Mouse (Mus musculus) intestine, embryonic 16.5 days (tissue): Measurements from ENCODE around the gene Pccb. TPM values are rescaled to one million over a fixed set of nuclear protein-coding genes. Genes with fewer than 3 reads are reported as not detected.

Source experiments
- ATAC-seq: fragments of 200-750 bp; cut with Nextera tagmentation; 2 replicates; pipeline ENCODE4 v1.8.0; 2017; ENCODE audit warnings: moderate TSS enrichment, moderate library complexity
- H3K27ac ChIP-seq: fragments of 300-500 bp; sonication (generic); 2 replicates; pipeline ENCODE4 v1.5.1; 2014; ENCODE audit warnings: mild to moderate bottlenecking, low read length
- H3K27me3 ChIP-seq: fragments of 300-500 bp; sonication (generic); replicated peaks from 2 replicates; pipeline ENCODE4 v1.6.1; 2014; ENCODE audit warnings: low read length, control low read depth, mixed read lengths; ENCODE audit not compliant: control insufficient read depth, insufficient read depth
- H3K36me3 ChIP-seq: fragments of 300-500 bp; sonication (generic); 2 replicates; pipeline ENCODE4 v1.6.1; 2014; ENCODE audit warnings: low read length, control low read depth; ENCODE audit not compliant: control insufficient read depth, insufficient read depth
- H3K4me1 ChIP-seq: fragments of 300-500 bp; sonication (generic); 2 replicates; pipeline ENCODE4 v1.6.1; 2014; ENCODE audit warnings: low read length, control low read depth, mixed read lengths; ENCODE audit not compliant: control insufficient read depth, insufficient read depth
- H3K4me2 ChIP-seq: fragments of 300-500 bp; sonication (generic); 2 replicates; pipeline ENCODE4 v1.6.1; 2014; ENCODE audit warnings: low read depth, low read length, control low read depth
- H3K4me3 ChIP-seq: fragments of 300-500 bp; sonication (generic); 2 replicates; pipeline ENCODE4 v1.5.1; 2014; ENCODE audit warnings: mild to moderate bottlenecking, low read length
- H3K9ac ChIP-seq: fragments of 300-500 bp; sonication (generic); 2 replicates; pipeline ENCODE4 v1.6.1; 2014; ENCODE audit warnings: low read depth, low read length
- H3K9me3 ChIP-seq: fragments of 300-500 bp; sonication (generic); 2 replicates; pipeline ENCODE4 v1.6.1; 2016; ENCODE audit warnings: low read length, control low read depth; ENCODE audit not compliant: control insufficient read depth
- WGBS: fragments of 180-500 bp; shearing (Covaris S2); extraction: QIAGEN DNeasy Blood & Tissue Kit; methylation state at CpG from one replicate; pipeline ENCODE4 v1.1.7; 2014; 5-methylcytosine and 5-hydroxymethylcytosine counted together
- polyA plus RNA-seq: library from polyadenylated mRNA; unstranded; fragments of >200 nt; fragmentation: Nextera tagmentation; extraction: Ambion mirVana; gene quantifications from 2 replicates; pipeline ENCODE4 v1.2.1, GENCODE M21; 2015

The Pccb gene
- 29.8 and 30.9 TPM in 2 replicates for polyA plus RNA-seq

DNA sequence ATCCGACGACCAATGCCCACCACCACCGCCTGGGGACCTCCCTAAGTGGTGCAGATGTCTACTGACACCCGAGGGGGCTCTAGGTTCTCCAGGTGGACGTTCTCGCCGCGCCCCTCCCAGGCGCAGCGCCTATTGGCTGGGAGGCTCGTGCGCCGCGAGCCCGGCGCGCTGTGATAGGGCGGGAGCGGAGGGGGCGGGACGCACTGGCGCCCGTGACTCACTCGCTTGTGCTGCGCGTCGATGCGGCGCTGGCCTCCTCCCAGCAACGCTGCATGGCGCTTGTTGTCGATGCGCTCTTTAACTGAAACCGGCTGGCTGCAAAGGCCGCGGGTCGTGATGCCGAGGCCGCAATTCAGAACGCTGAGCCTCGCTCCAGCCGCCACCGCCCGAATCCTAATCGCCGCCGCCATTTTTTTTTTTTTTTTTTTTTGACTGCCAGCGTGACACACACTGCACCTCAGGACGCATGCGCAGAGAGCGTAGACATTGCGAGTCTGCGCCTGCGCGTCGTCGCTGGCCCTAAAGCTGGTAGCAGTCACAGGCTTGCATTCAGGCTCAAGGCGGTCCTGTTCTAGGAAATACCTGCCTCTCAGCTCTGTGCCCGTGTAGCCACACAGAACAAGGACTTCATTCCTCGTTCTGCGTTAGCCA, at the start of gene Pccb:
Gene Pccb (minus strand): TSS at position 451 of the 651 bp plus-strand sequence.
- Histone ChIP-seq H3K9ac (peak within 1 kb of the TSS; percentile 78), H3K4me3 (peak within 1 kb of the TSS; percentile 61), H3K4me1 (peaks cover 6% of the 10 kb centered on the region; the same call in 1 of the 2 replicates), H3K27ac (peak within 1 kb of the TSS; percentile 95), H3K4me2 (peak within 1 kb of the TSS; percentile 63), H3K27me3 (no peaks in the 10 kb centered on the region), H3K9me3 (no peaks in the 10 kb centered on the region), H3K36me3 (no peaks in the 10 kb centered on the region)
- under 1% methylated on average over 61 of the region's 61 CpGs for WGBS
- peak; percentile 99 for ATAC-seq

DNA sequence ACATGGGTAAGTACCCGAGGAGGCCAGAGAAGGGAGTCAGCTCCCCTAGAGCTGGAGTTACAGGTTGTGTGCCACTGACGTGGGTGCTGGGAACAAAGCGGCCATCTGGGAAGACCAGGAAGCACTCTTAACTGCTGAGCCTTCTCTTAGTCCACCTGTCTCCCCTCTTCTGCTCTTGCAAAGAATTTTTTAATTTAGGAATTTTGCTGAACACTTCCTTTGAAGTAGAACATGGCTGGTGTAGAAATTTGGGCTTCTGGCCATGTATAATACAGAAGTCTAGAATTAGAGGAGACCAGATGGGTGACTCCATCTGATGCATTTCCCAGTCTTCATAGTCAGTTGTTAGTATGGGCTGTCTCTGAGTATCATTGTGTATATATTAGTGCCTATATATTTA, 49.0 kb upstream of the Pccb start:
- peaks cover 8% of the 10 kb centered on the region for H3K4me1 ChIP-seq
- no peaks in the 10 kb centered on the region for H3K9me3 ChIP-seq
- ATAC-seq: no peak
- no peaks in the 10 kb centered on the region for H3K27me3 ChIP-seq
- H3K9ac ChIP-seq: no peak overlapping the region
- no peak overlapping the region for H3K27ac ChIP-seq
- WGBS: 83% methylated on average over 3 of the region's 3 CpGs
- H3K36me3 ChIP-seq: no peaks in the 10 kb centered on the region
- H3K4me3 ChIP-seq: no peak overlapping the region
- no peak overlapping the region for H3K4me2 ChIP-seq

DNA sequence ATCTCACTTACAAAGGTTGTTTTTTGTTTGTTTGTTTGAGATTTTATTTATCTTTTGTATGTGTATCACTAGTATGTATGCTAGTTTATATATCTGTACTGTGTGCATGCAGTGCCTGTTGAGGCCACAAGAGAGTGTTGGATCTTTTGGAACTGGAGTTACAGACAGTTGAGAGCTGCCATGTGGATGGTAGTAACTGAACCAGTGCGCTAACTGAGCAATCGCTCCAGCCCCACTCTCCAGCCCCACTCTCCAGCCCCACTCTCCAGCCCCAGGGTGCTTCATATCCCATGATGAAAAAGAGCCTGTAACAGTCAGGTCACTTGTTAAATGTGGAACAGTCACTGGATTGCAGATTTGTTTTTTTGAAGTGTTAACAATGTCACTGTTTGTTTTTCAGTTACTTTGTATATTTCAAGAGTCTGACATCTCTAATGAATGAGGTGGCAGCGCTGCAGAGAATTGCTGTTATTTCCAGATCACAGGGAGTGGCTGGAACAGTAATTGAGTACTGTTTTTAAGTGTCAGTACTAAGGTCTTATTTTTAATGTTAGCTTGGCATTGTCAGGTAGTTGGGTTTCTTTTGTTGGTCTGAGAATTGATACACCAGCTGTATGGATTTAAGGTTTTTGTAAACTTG, 45.5 kb upstream of the Pccb start:
- no peak overlapping the region for H3K4me3 ChIP-seq
- 55% methylated on average over 3 of the region's 3 CpGs for WGBS
- no peaks in the 10 kb centered on the region for H3K27me3 ChIP-seq
- H3K4me2 ChIP-seq: no peak overlapping the region
- no peaks in the 10 kb centered on the region for H3K9me3 ChIP-seq
- no peaks in the 10 kb centered on the region for H3K36me3 ChIP-seq
- no peak overlapping the region for H3K27ac ChIP-seq
- no peak for ATAC-seq
- H3K4me1 ChIP-seq: peaks cover 19% of the 10 kb centered on the region
- H3K9ac ChIP-seq: no peak overlapping the region

- Histone ChIP-seq H3K4me2 (peak overlapping the region; percentile 45), H3K27ac (no peak overlapping the region), H3K9ac (0 out of 2 replicates have a peak overlapping the region, but pooled peaks have one; percentile 21), H3K4me1 (peaks cover 19% of the 10 kb centered on the region), H3K4me3 (peak overlapping the region; percentile 29), H3K27me3 (no peaks in the 10 kb centered on the region), H3K9me3 (no peaks in the 10 kb centered on the region), H3K36me3 (no peaks in the 10 kb centered on the region)
- WGBS: 62% methylated on average over 4 of the region's 4 CpGs
- no peak for ATAC-seq
These were observed 43.9 kb upstream of the Pccb start for GRCm38 (mm10) chr9:101078579-101078978.

DNA sequence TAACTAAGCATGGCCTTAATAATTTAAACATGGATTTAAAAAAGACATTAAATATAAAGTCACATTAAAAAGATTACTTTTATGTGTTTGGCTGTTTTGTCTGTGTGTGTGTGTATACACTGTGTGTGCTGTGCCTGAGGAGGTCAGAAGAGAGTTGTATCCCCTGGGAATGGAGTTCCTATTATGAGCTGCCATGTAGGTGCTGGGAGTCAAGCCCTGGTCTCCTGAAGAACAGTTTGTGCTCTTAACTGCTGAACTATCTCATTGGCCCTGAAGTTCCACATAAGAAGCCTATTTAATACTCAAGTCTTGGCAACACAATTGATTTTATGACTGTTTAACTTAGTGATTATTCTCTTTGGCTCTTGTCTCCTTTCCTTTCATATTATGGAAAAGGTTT, 42.8 kb upstream of the Pccb start:
- no peaks in the 10 kb centered on the region for H3K27me3 ChIP-seq
- no peaks in the 10 kb centered on the region for H3K9me3 ChIP-seq
- H3K4me1 ChIP-seq: peaks cover 19% of the 10 kb centered on the region
- peak overlapping the region; percentile 99 for H3K9ac ChIP-seq
- ATAC-seq: no peak
- H3K4me3 ChIP-seq: peak overlapping the region; percentile 72
- H3K36me3 ChIP-seq: no peaks in the 10 kb centered on the region
- H3K27ac ChIP-seq: no peak overlapping the region
- peak overlapping the region; percentile 69 for H3K4me2 ChIP-seq

GRCm38 (mm10) chr9:101076095-101076875, 41.6 kb upstream of the Pccb start:
- H3K27ac ChIP-seq: peak overlapping the region; percentile 100
- H3K4me1 ChIP-seq: peaks cover 19% of the 10 kb centered on the region
- peak overlapping the region; percentile 69 for H3K4me2 ChIP-seq
- peak overlapping the region; percentile 72 for H3K4me3 ChIP-seq
- H3K9ac ChIP-seq: peak overlapping the region; percentile 99
- H3K36me3 ChIP-seq: no peaks in the 10 kb centered on the region
- WGBS: under 1% methylated on average over 18 of the region's 18 CpGs
- H3K9me3 ChIP-seq: no peaks in the 10 kb centered on the region
- no peaks in the 10 kb centered on the region for H3K27me3 ChIP-seq
- ATAC-seq: no peak

GRCm38 (mm10) chr9:101075694-101076093, 41.0 kb upstream of the Pccb start:
- peak overlapping the region; percentile 72 for H3K4me3 ChIP-seq
- H3K36me3 ChIP-seq: no peaks in the 10 kb centered on the region
- H3K27me3 ChIP-seq: no peaks in the 10 kb centered on the region
- H3K4me1 ChIP-seq: peaks cover 19% of the 10 kb centered on the region
- H3K9ac ChIP-seq: peak overlapping the region; percentile 99
- H3K27ac ChIP-seq: peak overlapping the region; percentile 100
- H3K4me2 ChIP-seq: peak overlapping the region; percentile 69
- no peak for ATAC-seq
- WGBS: under 1% methylated on average over 8 of the region's 8 CpGs
- no peaks in the 10 kb centered on the region for H3K9me3 ChIP-seq

GRCm38 (mm10) chr9:101075091-101075581, 40.4 kb upstream of the Pccb start:
- no peak for ATAC-seq
- H3K4me1 ChIP-seq: peaks cover 19% of the 10 kb centered on the region
- no peaks in the 10 kb centered on the region for H3K36me3 ChIP-seq
- peak overlapping the region; percentile 100 for H3K27ac ChIP-seq
- under 1% methylated on average over 25 of the region's 25 CpGs for WGBS
- H3K9ac ChIP-seq: peak overlapping the region; percentile 99
- H3K4me3 ChIP-seq: peak overlapping the region; percentile 72
- peak overlapping the region; percentile 69 for H3K4me2 ChIP-seq
- H3K27me3 ChIP-seq: no peaks in the 10 kb centered on the region
- no peaks in the 10 kb centered on the region for H3K9me3 ChIP-seq
